Mouse (Mus musculus): ENCODE data around the gene Dclk2. TPM values are rescaled to one million over a fixed set of nuclear protein-coding genes. Genes with fewer than 3 reads are reported as not detected.

Dclk2 gene
- polyA plus RNA-seq, 1 experiment: 190 TPM

GRCm38 (mm10) chr3:86839606-86840005 lies 81.0 kb downstream of the Dclk2 start:
- TF ChIP-seq CTCF (IDR thresholded peaks at IDR 0.05; ENCODE audit: borderline replicate concordance, extremely low read depth, insufficient read depth, insufficient read length) (no peak), POLR2A (IDR thresholded peaks at IDR 0.05; ENCODE audit: borderline replicate concordance, extremely low read depth, insufficient read depth, insufficient read length, poor library complexity, severe bottlenecking) (no peak)
- DNase-seq (ENCODE audit: low read depth): no peak

GRCm38 (mm10) chr3:86837386-86837785 lies 83.3 kb downstream of the Dclk2 start:
- TF ChIP-seq CTCF (IDR thresholded peaks at IDR 0.05; ENCODE audit: borderline replicate concordance, extremely low read depth, insufficient read depth, insufficient read length) (no peak), POLR2A (IDR thresholded peaks at IDR 0.05; ENCODE audit: borderline replicate concordance, extremely low read depth, insufficient read depth, insufficient read length, poor library complexity, severe bottlenecking) (no peak)
- no peak for DNase-seq (ENCODE audit: low read depth)

- DNase-seq (ENCODE audit: low read depth): no peak
- TF ChIP-seq POLR2A (IDR thresholded peaks at IDR 0.05; ENCODE audit: borderline replicate concordance, extremely low read depth, insufficient read depth, insufficient read length, poor library complexity, severe bottlenecking) (no peak), CTCF (IDR thresholded peaks at IDR 0.05; ENCODE audit: borderline replicate concordance, extremely low read depth, insufficient read depth, insufficient read length) (peak; percentile 41; the same call in 1 of the 2 replicates)
Measured at GRCm38 (mm10) chr3:86835180-86835579, 85.5 kb downstream of the Dclk2 start.

GRCm38 (mm10) chr3:86834341-86834740 lies 86.3 kb downstream of the Dclk2 start:
- DNase-seq (ENCODE audit: low read depth): no peak
- TF ChIP-seq CTCF (IDR thresholded peaks at IDR 0.05; ENCODE audit: borderline replicate concordance, extremely low read depth, insufficient read depth, insufficient read length) (no peak), POLR2A (IDR thresholded peaks at IDR 0.05; ENCODE audit: borderline replicate concordance, extremely low read depth, insufficient read depth, insufficient read length, poor library complexity, severe bottlenecking) (no peak)

GRCm38 (mm10) chr3:86832591-86833267 lies 87.9 kb downstream of the Dclk2 start:
- TF ChIP-seq CTCF (IDR thresholded peaks at IDR 0.05; ENCODE audit: borderline replicate concordance, extremely low read depth, insufficient read depth, insufficient read length): no peak
- TF ChIP-seq POLR2A (IDR thresholded peaks at IDR 0.05; ENCODE audit: borderline replicate concordance, extremely low read depth, insufficient read depth, insufficient read length, poor library complexity, severe bottlenecking): no peak
- peak; percentile 92 for DNase-seq (ENCODE audit: low read depth)

- TF ChIP-seq CTCF (IDR thresholded peaks at IDR 0.05; ENCODE audit: borderline replicate concordance, extremely low read depth, insufficient read depth, insufficient read length) (no peak), POLR2A (IDR thresholded peaks at IDR 0.05; ENCODE audit: borderline replicate concordance, extremely low read depth, insufficient read depth, insufficient read length, poor library complexity, severe bottlenecking) (no peak)
- no peak for DNase-seq (ENCODE audit: low read depth)
Measured at GRCm38 (mm10) chr3:86832115-86832514, 88.5 kb downstream of the Dclk2 start.

GRCm38 (mm10) chr3:86827506-86827905 lies 93.1 kb downstream of the Dclk2 start:
- TF ChIP-seq CTCF (IDR thresholded peaks at IDR 0.05; ENCODE audit: borderline replicate concordance, extremely low read depth, insufficient read depth, insufficient read length): no peak
- no peak for TF ChIP-seq POLR2A (IDR thresholded peaks at IDR 0.05; ENCODE audit: borderline replicate concordance, extremely low read depth, insufficient read depth, insufficient read length, poor library complexity, severe bottlenecking)
- no peak for DNase-seq (ENCODE audit: low read depth)

- TF ChIP-seq CTCF (IDR thresholded peaks at IDR 0.05; ENCODE audit: borderline replicate concordance, extremely low read depth, insufficient read depth, insufficient read length) (no peak), POLR2A (IDR thresholded peaks at IDR 0.05; ENCODE audit: borderline replicate concordance, extremely low read depth, insufficient read depth, insufficient read length, poor library complexity, severe bottlenecking) (no peak)
- no peak for DNase-seq (ENCODE audit: low read depth)
Measured at GRCm38 (mm10) chr3:86821383-86821782, 99.3 kb downstream of the Dclk2 start.

- TF ChIP-seq POLR2A (IDR thresholded peaks at IDR 0.05; ENCODE audit: borderline replicate concordance, extremely low read depth, insufficient read depth, insufficient read length, poor library complexity, severe bottlenecking) (no peak), CTCF (IDR thresholded peaks at IDR 0.05; ENCODE audit: borderline replicate concordance, extremely low read depth, insufficient read depth, insufficient read length) (no peak)
- DNase-seq (ENCODE audit: low read depth): no peak
Measured at GRCm38 (mm10) chr3:86820344-86820743, 100.3 kb downstream of the Dclk2 start.

- DNase-seq (ENCODE audit: low read depth): no peak
- TF ChIP-seq CTCF (IDR thresholded peaks at IDR 0.05; ENCODE audit: borderline replicate concordance, extremely low read depth, insufficient read depth, insufficient read length) (no peak), POLR2A (IDR thresholded peaks at IDR 0.05; ENCODE audit: borderline replicate concordance, extremely low read depth, insufficient read depth, insufficient read length, poor library complexity, severe bottlenecking) (no peak)
Measured at GRCm38 (mm10) chr3:86819372-86819771, 101.3 kb downstream of the Dclk2 start.

- DNase-seq (ENCODE audit: low read depth): peak; percentile 86
- TF ChIP-seq CTCF (IDR thresholded peaks at IDR 0.05; ENCODE audit: borderline replicate concordance, extremely low read depth, insufficient read depth, insufficient read length): no peak
Measured at GRCm38 (mm10) chr3:86818001-86818585, 102.6 kb downstream of the Dclk2 start.

GRCm38 (mm10) chr3:86812689-86813088 lies 108.0 kb downstream of the Dclk2 start:
- peak; percentile 87 for DNase-seq (ENCODE audit: low read depth)
- TF ChIP-seq CTCF (IDR thresholded peaks at IDR 0.05; ENCODE audit: borderline replicate concordance, extremely low read depth, insufficient read depth, insufficient read length) (peak; percentile 86), POLR2A (IDR thresholded peaks at IDR 0.05; ENCODE audit: borderline replicate concordance, extremely low read depth, insufficient read depth, insufficient read length, poor library complexity, severe bottlenecking) (no peak)

All from brain, embryonic 14.5 days (tissue).